Mouse (Mus musculus) leukemia stem cell, adult 10-12 weeks (primary cell): ENCODE measurements around the gene Ms4a3. TPM values are rescaled to one million over a fixed set of nuclear protein-coding genes. Genes with fewer than 3 reads are reported as not detected.

ENCODE experiments used
- polyA plus RNA-seq: library from polyadenylated mRNA; stranded (reverse); fragments of >175 nt; gene quantifications from 2 replicates; pipeline ENCODE4 v1.2.3, GENCODE M21; 2012; ENCODE audit warnings: low replicate concordance

The Ms4a3 gene
- not detected in 2 replicates for polyA plus RNA-seq

DNA sequence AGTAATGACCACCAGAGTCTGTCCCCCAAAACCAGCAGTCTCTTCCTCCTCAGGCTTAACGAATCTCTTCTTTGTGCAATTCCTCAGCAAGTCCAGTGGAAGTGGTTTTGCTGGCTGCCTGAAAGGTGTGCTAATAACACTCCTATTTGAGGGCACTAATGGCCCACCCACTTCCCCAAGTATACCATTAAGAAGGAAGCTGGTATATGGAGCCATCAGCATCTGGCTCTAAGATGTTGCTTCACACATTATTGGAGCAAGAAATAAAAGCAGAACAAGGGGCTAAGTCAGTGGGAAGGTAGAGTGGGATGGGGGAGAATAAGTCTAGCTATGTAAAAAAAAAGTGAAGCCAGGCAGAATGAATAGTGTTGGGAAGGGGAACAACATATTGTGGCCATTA is at the start of gene Ms4a3:
Ms4a3 (minus strand) TSS at position 120 of the 400 bp plus-strand sequence.

DNA sequence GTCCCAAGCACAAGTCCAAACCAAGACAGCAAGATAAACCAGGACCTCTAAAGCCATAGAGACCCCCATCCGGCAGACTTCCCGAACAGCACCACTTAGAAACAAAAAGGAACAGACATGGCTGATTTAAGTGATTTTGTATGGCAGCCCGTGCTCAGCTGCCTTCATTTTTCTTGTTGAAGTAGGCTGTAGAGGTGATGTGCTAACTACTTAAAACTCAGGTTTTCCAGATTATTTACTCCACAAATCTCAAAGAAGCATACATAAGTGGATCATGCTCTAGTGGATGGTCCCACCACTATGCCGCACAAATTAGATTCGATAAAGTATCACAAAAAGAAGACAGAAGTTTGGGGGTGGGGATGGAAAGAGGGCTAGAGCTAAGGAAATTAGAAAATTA is 19.8 kb upstream of the Ms4a3 start, which contains the start of gene Oosp2:
Oosp2 (minus strand) TSS at position 101 of the 400 bp plus-strand sequence.

DNA sequence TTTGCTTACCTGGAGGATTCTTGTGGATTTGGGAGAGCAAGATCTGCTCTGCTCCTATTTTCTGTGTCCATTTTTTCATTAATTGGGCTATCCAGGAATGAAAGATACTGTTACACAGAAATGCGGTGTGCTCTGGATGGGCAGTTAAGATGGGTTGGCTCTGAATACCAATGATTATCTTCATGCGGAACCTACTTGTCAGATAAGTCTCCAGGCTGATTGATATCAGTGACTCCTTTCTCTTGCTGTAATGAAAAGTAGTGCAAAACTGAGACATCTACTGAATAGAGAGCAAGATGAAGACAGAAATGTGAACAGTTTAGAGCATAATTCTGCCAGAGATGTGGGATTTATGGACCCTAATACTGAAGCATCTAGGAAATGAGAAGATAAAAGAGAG is 17.1 kb downstream of the Ms4a3 start, which contains the start of gene Ms4a2:
Ms4a2 (minus strand) TSS at position 169 of the 400 bp plus-strand sequence.

DNA sequence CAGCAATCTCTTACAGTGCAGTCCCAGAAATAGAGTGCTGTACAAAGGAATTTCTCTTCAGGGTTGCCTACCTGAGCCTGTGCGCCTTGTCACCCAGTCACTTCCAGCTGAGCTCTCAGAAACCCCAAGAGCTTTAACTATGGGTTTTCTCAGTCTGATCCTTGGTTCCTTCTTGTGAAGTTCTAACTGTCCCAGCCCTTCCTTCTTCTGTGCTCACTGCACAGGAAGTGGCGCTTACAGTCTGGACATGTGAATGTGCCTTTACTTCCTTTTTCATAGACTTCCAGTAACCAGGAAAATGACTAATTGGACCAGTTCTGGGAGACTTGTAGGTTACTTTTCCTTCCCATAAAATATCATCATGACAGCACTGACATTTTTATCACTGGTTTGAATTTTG is 36.0 kb downstream of the Ms4a3 start, which contains the start of gene Ms4a6d:
Ms4a6d (minus strand) TSS at position 247 of the 400 bp plus-strand sequence.

Other genes with a start within 250 kb of the Ms4a3 start
- gene Ms4a4c, start 236.1 kb downstream of the Ms4a3 start, polyA plus RNA-seq: 0.14 and 0.82 TPM in 2 replicates
- gene Ms4a4b, start 197.3 kb downstream of the Ms4a3 start, polyA plus RNA-seq: 4.0 and 15.1 TPM in 2 replicates
- gene Ms4a6c, start 171.5 kb downstream of the Ms4a3 start, polyA plus RNA-seq: 0.66 and 1.0 TPM in 2 replicates
- 0.20 and 0.48 TPM in 2 replicates for gene Gm8369, start 154.9 kb downstream of the Ms4a3 start, polyA plus RNA-seq
- 0.47 and 1.1 TPM in 2 replicates for gene Ms4a6b, start 124.3 kb downstream of the Ms4a3 start, polyA plus RNA-seq
- 0.19 TPM in 1 of 2 replicates, not detected in the other for gene Ms4a4d, start 104.0 kb downstream of the Ms4a3 start, polyA plus RNA-seq
- gene Ms4a6d, start 36.0 kb downstream of the Ms4a3 start, polyA plus RNA-seq: 0.82 and 1.2 TPM in 2 replicates
- not detected in 2 replicates for gene Ms4a2, start 17.1 kb downstream of the Ms4a3 start, polyA plus RNA-seq
- 0.39 TPM in 1 of 2 replicates, not detected in the other for gene Oosp2, start 19.7 kb upstream of the Ms4a3 start, polyA plus RNA-seq
- not detected in 2 replicates for gene Oosp1, start 50.3 kb upstream of the Ms4a3 start, polyA plus RNA-seq
- gene Oosp3, start 56.2 kb upstream of the Ms4a3 start, polyA plus RNA-seq: not detected in 2 replicates
- not detected in 2 replicates for gene Gif, start 106.7 kb upstream of the Ms4a3 start, polyA plus RNA-seq
- gene Mrpl16, start 129.5 kb upstream of the Ms4a3 start, polyA plus RNA-seq: 0.61 and 11.3 TPM in 2 replicates
- 1.1 and 1.2 TPM in 2 replicates for gene Stx3, start 178.6 kb upstream of the Ms4a3 start, polyA plus RNA-seq
- not detected in 2 replicates for gene Olfr1417, start 198.4 kb upstream of the Ms4a3 start, polyA plus RNA-seq
- gene Olfr1418, start 220.2 kb upstream of the Ms4a3 start, polyA plus RNA-seq: not detected in 2 replicates
- not detected in 2 replicates for gene Olfr1419, start 234.3 kb upstream of the Ms4a3 start, polyA plus RNA-seq
- gene Olfr1420, start 245.7 kb upstream of the Ms4a3 start, polyA plus RNA-seq: not detected in 2 replicates